Mouse (Mus musculus) E14TG2a.4 (cell line): ENCODE results near the gene Comt.

ENCODE experiments used
- H3K27me3 ChIP-seq: 2 replicates; pipeline ENCODE4 v1.6.1; 2014; ENCODE audit warnings: low read length, control low read depth; ENCODE audit not compliant: insufficient read depth
- H3K36me3 ChIP-seq: 2 replicates; pipeline ENCODE4 v1.6.1; 2014; ENCODE audit warnings: low read length, control low read depth; ENCODE audit not compliant: insufficient read depth
- H3K4me1 ChIP-seq: replicated peaks from 2 replicates; pipeline ENCODE4 v1.6.1; 2014; ENCODE audit warnings: low read depth, low read length, control low read depth
- H3K4me3 ChIP-seq: replicated peaks from 2 replicates; pipeline ENCODE4 v1.5.1; 2014; ENCODE audit warnings: mild to moderate bottlenecking, low read length
- H3K9me3 ChIP-seq: 2 replicates; pipeline ENCODE4 v1.6.1; 2014; ENCODE audit warnings: low read length, control low read depth
- CTCF ChIP-seq: conservative IDR thresholded peaks from 2 replicates; pipeline ENCODE4 v1.5.1; 2014; ENCODE audit warnings: low read length
- NANOG ChIP-seq: IDR thresholded peaks from 2 replicates; pipeline ENCODE4 v1.6.1; 2014; ENCODE audit warnings: borderline replicate concordance, low read length, mixed read lengths
- POU5F1 ChIP-seq: IDR thresholded peaks from 2 replicates; pipeline ENCODE4 v1.6.1; 2014; ENCODE audit warnings: low read length, borderline replicate concordance

Gene Comt

GRCm38 (mm10) chr16:18356961-18357360 is 69.7 kb downstream of the Comt start:
- peaks cover 11% of the 10 kb centered on the region for H3K9me3 ChIP-seq
- peaks cover 13% of the 10 kb centered on the region for H3K4me1 ChIP-seq
- H3K27me3 ChIP-seq: no peaks in the 10 kb centered on the region; the same call in 1 of the 2 replicates
- TF ChIP-seq NANOG (no peak), CTCF (no peak), POU5F1 (no peak)
- H3K4me3 ChIP-seq: no peak overlapping the region
- no peaks in the 10 kb centered on the region for H3K36me3 ChIP-seq
